Mouse (Mus musculus) frontal cortex, adult 2 months (tissue): Measurements from ENCODE around the gene Grb14. TPM values are rescaled to one million over a fixed set of nuclear protein-coding genes. Genes with fewer than 3 reads are reported as not detected.

Source experiments
- DNase-seq, 2 experiments: peaks; one replicate each; pipeline ENCODE4 v3.0.0; 2022; ENCODE audit warnings: low spot score in 1 of 2; ENCODE audit errors: extremely low spot score in 1 of 2
- polyA plus RNA-seq: library from polyadenylated mRNA; depleted of rRNA; stranded (reverse); fragments of >200 nt; gene quantifications from 2 replicates; pipeline ENCODE4 v1.2.3, GENCODE M21; 2012; rRNA removed

Gene Grb14
- polyA plus RNA-seq: 26.5 and 33.3 TPM in 2 replicates

GRCm38 (mm10) chr2:65024887-65025286, at the start of gene Grb14:
Gene Grb14 (minus strand): TSS chr2:65024987.
- DNase-seq: no peak

- no peak for DNase-seq
Observed at GRCm38 (mm10) chr2:65072205-65072604, 47.4 kb upstream of the Grb14 start.

- no peak for DNase-seq
Observed at GRCm38 (mm10) chr2:65053764-65054163, 29.0 kb upstream of the Grb14 start.

GRCm38 (mm10) chr2:65052191-65053012, 27.6 kb upstream of the Grb14 start:
- no peak for DNase-seq

GRCm38 (mm10) chr2:65050776-65051175, 26.0 kb upstream of the Grb14 start:
- no peak for DNase-seq

- no peak for DNase-seq
Observed at GRCm38 (mm10) chr2:65048234-65049017, 23.6 kb upstream of the Grb14 start.

GRCm38 (mm10) chr2:65038164-65038563, 13.4 kb upstream of the Grb14 start:
- no peak for DNase-seq

GRCm38 (mm10) chr2:65037546-65037945, 12.8 kb upstream of the Grb14 start:
- DNase-seq: no peak

- DNase-seq: peak; percentile 19 to 62
Observed at GRCm38 (mm10) chr2:65022363-65023240, 2.2 kb downstream of the Grb14 start.

GRCm38 (mm10) chr2:65021691-65022362, 3.0 kb downstream of the Grb14 start:
- peak; percentile 44 to 67 for DNase-seq

- DNase-seq: no peak
Observed at GRCm38 (mm10) chr2:65017375-65017774, 7.4 kb downstream of the Grb14 start.

- no peak for DNase-seq
Observed at GRCm38 (mm10) chr2:65014552-65014951, 10.2 kb downstream of the Grb14 start.

- no peak for DNase-seq
Observed at GRCm38 (mm10) chr2:65010105-65010504, 14.7 kb downstream of the Grb14 start.

GRCm38 (mm10) chr2:65007396-65007795, 17.4 kb downstream of the Grb14 start:
- no peak for DNase-seq

- DNase-seq: no peak
Observed at GRCm38 (mm10) chr2:65005044-65005443, 19.7 kb downstream of the Grb14 start.

GRCm38 (mm10) chr2:65003433-65003832, 21.4 kb downstream of the Grb14 start:
- peak in 1 of 2 experiments; percentile 51 for DNase-seq

- no peak for DNase-seq
Observed at GRCm38 (mm10) chr2:65002631-65003030, 22.2 kb downstream of the Grb14 start.

GRCm38 (mm10) chr2:64995048-64995447, 29.7 kb downstream of the Grb14 start:
- no peak for DNase-seq

- DNase-seq: no peak
Observed at GRCm38 (mm10) chr2:64989426-64990187, 35.2 kb downstream of the Grb14 start.
